Mouse (Mus musculus) erythroblast, embryonic 14.5 days (primary cell): ENCODE results near the gene Trp53bp2.

Source experiments
- GATA1 ChIP-seq: IDR thresholded peaks from 2 replicates; pipeline ENCODE4 v1.6.1; 2012; ENCODE audit warnings: low read length, inconsistent platforms, mixed read lengths
- TAL1 ChIP-seq: IDR thresholded peaks from 3 replicates; pipeline ENCODE4 v1.6.1; 2012; ENCODE audit warnings: low read length, inconsistent platforms, mixed read lengths

GRCm38 (mm10) chr1:182460291-182461244, 51.6 kb downstream of the Trp53bp2 start:
- no peak for TF ChIP-seq TAL1
- no peak for TF ChIP-seq GATA1
